Mouse (Mus musculus): ENCODE data around the gene Dmac2. TPM values are rescaled to one million over a fixed set of nuclear protein-coding genes. Genes with fewer than 3 reads are reported as not detected.

Gene Dmac2
- polyA plus RNA-seq, 1 experiment from 2014 or later = 22.2 TPM

DNA sequence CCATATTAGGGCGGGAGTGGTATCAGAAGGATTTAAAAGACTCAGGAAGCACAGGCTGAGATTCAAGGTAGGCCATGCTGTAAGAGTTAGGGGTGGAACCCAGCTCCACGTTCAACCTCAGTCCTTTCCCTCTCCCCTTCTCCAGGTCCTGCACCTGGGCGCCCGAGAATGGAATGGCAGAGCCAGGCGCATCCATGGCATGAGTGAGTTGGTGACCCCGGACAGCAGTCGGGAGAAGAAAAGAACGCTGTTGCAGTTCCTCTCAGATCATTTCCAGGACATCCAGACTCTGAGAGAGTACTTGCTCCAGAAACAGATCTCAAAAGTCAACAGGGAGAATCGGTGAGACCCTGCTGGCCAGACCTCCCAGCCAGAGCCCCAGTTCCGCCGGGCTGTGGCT is 1.5 kb downstream of the Dmac2 start:
- H3K4me3 ChIP-seq (ENCODE audit: low read depth, low read length) = no peak overlapping the region
- ATAC-seq (replicated peaks; ENCODE audit: low FRiP score) (no peak), DNase-seq (ENCODE audit: low spot score) (peak; percentile 37)
- H3K4me1 ChIP-seq (replicated peaks; ENCODE audit: control insufficient read depth, insufficient read depth, low read length) = no peaks in the 10 kb centered on the region
- no peaks in the 10 kb centered on the region for H3K27me3 ChIP-seq (ENCODE audit: control insufficient read depth, insufficient read depth, low read length)
- H3K4me2 ChIP-seq (ENCODE audit: low read depth, low read length, severe bottlenecking) = no peak overlapping the region
- WGBS = 93% methylated on average over 11 of the region's 11 CpGs
- H3K27ac ChIP-seq (ENCODE audit: low read depth, low read length) = no peak overlapping the region
- no peaks in the 10 kb centered on the region for H3K36me3 ChIP-seq (ENCODE audit: control insufficient read depth, insufficient read depth, low read length)
- no peak overlapping the region for H3K9ac ChIP-seq (ENCODE audit: low read length)
- H3K9me3 ChIP-seq (ENCODE audit: control insufficient read depth, low read length) = no peaks in the 10 kb centered on the region

DNA sequence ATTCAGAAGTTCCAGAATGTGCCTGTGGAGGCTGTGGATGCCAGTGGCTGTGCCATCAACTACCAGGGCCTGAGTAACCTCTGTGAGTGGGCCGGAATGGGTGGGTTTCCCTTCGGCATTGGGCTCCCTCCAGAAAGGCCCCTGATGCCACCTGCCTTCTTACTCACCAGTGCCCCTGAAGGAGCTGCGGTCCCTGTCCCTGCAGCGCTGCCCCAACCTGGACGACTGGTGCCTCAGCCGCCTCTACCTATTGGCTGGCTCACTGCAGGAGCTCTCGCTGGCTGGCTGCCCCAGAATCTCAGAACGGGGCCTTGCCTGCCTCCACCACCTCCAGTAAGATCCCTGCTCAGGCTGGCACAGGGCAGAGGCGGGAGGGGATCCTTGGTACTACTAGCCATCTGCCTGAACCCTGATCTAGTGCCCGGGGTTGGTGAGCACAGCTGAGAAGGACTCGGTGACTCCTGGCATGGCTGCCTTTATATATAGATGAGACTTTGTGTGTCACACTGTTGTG is 4.7 kb downstream of the Dmac2 start:
- WGBS = 86% methylated on average over 11 of the region's 11 CpGs
- Histone ChIP-seq H3K4me3 (ENCODE audit: low read depth, low read length) (no peak overlapping the region), H3K9me3 (ENCODE audit: control insufficient read depth, low read length) (no peaks in the 10 kb centered on the region), H3K9ac (ENCODE audit: low read length) (no peak overlapping the region), H3K4me1 (replicated peaks; ENCODE audit: control insufficient read depth, insufficient read depth, low read length) (peaks cover 7% of the 10 kb centered on the region; the same call in 1 of the 2 replicates), H3K27me3 (ENCODE audit: control insufficient read depth, insufficient read depth, low read length) (0 out of 2 replicates have a peak, but pooled peaks cover 3% of the 10 kb centered on the region), H3K4me2 (ENCODE audit: low read depth, low read length, severe bottlenecking) (no peak overlapping the region), H3K36me3 (ENCODE audit: control insufficient read depth, insufficient read depth, low read length) (no peaks in the 10 kb centered on the region), H3K27ac (ENCODE audit: low read depth, low read length) (no peak overlapping the region)
- DNase-seq (ENCODE audit: low spot score) (no peak), ATAC-seq (replicated peaks; ENCODE audit: low FRiP score) (no peak)

DNA sequence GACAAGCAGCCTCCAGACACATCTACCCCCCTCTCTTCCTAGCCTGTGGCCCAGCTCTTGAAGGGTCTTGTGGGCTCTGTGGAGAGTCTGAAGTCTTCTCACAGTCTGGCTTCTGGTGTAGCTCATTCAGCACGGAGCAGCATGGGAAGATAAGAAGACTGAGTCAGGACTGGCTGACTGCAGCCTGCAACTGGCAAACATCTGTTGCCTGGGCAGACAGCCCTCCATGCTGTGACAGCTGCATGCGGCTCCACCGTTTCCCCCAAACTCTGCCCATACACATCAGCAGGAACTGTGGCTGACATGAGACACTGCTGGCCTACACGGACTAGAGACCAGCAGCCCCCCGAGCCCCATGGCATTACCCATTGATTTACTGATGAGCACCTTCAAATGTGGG is 5.6 kb downstream of the Dmac2 start:
- H3K4me2 ChIP-seq (ENCODE audit: low read depth, low read length, severe bottlenecking) = no peak overlapping the region
- no peaks in the 10 kb centered on the region for H3K36me3 ChIP-seq (ENCODE audit: control insufficient read depth, insufficient read depth, low read length)
- WGBS = 86% methylated on average over 5 of the region's 5 CpGs
- no peak overlapping the region for H3K27ac ChIP-seq (ENCODE audit: low read depth, low read length)
- no peak for ATAC-seq (replicated peaks; ENCODE audit: low FRiP score)
- DNase-seq (ENCODE audit: low spot score) = no peak
- H3K4me3 ChIP-seq (ENCODE audit: low read depth, low read length) = no peak overlapping the region
- H3K9ac ChIP-seq (ENCODE audit: low read length) = no peak overlapping the region
- no peaks in the 10 kb centered on the region for H3K9me3 ChIP-seq (ENCODE audit: control insufficient read depth, low read length)
- peaks cover 7% of the 10 kb centered on the region; the same call in 1 of the 2 replicates for H3K4me1 ChIP-seq (replicated peaks; ENCODE audit: control insufficient read depth, insufficient read depth, low read length)
- 0 out of 2 replicates have a peak, but pooled peaks cover 3% of the 10 kb centered on the region for H3K27me3 ChIP-seq (ENCODE audit: control insufficient read depth, insufficient read depth, low read length)

DNA sequence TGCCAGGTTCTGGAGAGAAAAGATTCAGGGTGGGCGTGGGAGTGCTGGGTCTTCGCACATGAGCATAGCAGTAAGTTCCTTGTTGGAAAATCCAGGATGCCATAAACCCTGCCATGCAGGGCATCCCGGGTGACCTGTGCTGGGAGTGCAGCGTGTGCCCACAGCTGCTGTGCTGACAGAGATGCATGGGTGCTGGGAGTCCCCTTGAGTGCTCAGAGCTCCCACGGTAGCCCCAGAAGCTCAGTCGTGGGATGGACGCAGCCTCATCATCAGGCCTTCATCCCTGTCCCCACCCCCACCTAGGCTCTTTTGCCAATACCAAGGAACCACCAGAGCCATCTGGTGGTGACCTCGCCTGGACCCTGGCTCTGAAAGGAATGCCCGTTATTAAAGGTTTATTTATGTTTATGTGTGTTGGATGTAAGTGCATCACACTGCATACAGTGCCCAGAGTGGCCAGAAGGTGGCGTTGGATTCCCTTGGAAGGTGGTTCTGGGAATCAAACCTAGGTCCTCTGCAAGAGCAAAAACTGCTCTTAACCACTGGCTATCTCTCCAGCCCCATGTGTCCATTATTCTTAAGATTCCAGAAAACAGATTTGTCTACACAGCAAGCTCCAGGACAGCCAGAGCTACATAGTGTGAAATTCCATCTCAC is 6.5 kb downstream of the Dmac2 start:
- H3K27me3 ChIP-seq (ENCODE audit: control insufficient read depth, insufficient read depth, low read length) = 0 out of 2 replicates have a peak, but pooled peaks cover 3% of the 10 kb centered on the region
- no peak overlapping the region for H3K4me2 ChIP-seq (ENCODE audit: low read depth, low read length, severe bottlenecking)
- DNase-seq (ENCODE audit: low spot score) = no peak
- ATAC-seq (replicated peaks; ENCODE audit: low FRiP score) = no peak
- H3K27ac ChIP-seq (ENCODE audit: low read depth, low read length) = no peak overlapping the region
- no peaks in the 10 kb centered on the region for H3K36me3 ChIP-seq (ENCODE audit: control insufficient read depth, insufficient read depth, low read length)
- peaks cover 7% of the 10 kb centered on the region; the same call in 1 of the 2 replicates for H3K4me1 ChIP-seq (replicated peaks; ENCODE audit: control insufficient read depth, insufficient read depth, low read length)
- no peaks in the 10 kb centered on the region for H3K9me3 ChIP-seq (ENCODE audit: control insufficient read depth, low read length)
- H3K9ac ChIP-seq (ENCODE audit: low read length) = no peak overlapping the region
- H3K4me3 ChIP-seq (ENCODE audit: low read depth, low read length) = no peak overlapping the region
- WGBS = 80% methylated on average over 10 of the region's 10 CpGs

DNA sequence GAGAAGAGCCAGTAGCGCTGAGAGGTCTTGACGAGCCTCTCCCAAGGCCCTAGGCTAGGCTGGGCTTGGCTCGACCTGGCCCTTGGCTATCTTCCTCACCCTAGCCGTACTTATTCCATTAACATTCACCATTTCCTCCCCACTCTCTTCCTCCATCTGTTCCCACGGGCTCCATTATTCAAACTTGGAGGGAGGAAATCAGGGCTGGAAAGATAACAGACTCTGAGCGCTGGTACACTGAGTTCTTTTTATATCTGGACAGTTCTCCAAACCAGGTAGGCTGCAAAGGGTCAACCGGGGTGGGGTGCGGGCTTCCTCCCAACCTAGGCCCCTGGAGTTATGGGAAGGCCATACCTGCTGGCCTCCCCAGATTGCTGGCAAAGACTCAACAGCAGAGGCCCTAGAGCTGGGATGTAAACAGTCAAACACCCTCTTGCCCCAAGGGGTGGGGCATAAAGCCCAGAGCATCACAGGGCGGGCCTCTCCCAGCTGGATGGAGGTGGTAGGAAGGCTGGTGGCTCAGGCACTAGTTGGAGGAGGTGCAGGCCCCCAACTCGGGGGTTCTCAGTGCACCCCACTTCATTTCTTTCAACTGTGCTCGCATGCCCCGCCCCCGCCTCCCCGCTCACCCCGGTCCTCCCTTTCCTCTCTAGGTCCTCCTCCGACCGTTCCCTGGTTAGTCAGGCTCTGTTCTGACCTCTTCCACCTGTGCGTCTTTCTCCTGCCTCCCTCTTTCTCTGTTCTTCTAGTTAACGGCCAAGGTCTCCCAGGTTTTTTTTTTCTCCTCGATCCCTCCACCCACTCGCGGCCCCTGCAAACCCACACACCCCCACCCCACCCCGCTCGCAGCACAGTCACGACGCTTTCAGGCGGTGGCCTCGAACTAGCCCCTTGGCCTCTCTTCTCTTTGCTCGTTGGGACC is 7.6 kb downstream of the Dmac2 start, which contains the start of gene B3gnt8:
B3gnt8 (plus strand) TSS at position 146 of the 922 bp plus-strand sequence.
- H3K4me3 ChIP-seq (ENCODE audit: low read depth, low read length) = peak within 1 kb of the TSS; percentile 24
- peak within 1 kb of the TSS; percentile 30 for H3K9ac ChIP-seq (ENCODE audit: low read length)
- H3K36me3 ChIP-seq (ENCODE audit: control insufficient read depth, insufficient read depth, low read length) = no peaks in the 10 kb centered on the region
- peaks cover 7% of the 10 kb centered on the region; the same call in 1 of the 2 replicates for H3K4me1 ChIP-seq (replicated peaks; ENCODE audit: control insufficient read depth, insufficient read depth, low read length)
- H3K4me2 ChIP-seq (ENCODE audit: low read depth, low read length, severe bottlenecking) = peak within 1 kb of the TSS; percentile 57
- H3K27ac ChIP-seq (ENCODE audit: low read depth, low read length) = no peak within 1 kb of the TSS
- no peaks in the 10 kb centered on the region for H3K9me3 ChIP-seq (ENCODE audit: control insufficient read depth, low read length)
- WGBS = 24% methylated on average over 24 of the region's 29 CpGs
- ATAC-seq (replicated peaks; ENCODE audit: low FRiP score) (no peak), DNase-seq (ENCODE audit: low spot score) (no peak)
- H3K27me3 ChIP-seq (ENCODE audit: control insufficient read depth, insufficient read depth, low read length) = 0 out of 2 replicates have a peak, but pooled peaks cover 3% of the 10 kb centered on the region

DNA sequence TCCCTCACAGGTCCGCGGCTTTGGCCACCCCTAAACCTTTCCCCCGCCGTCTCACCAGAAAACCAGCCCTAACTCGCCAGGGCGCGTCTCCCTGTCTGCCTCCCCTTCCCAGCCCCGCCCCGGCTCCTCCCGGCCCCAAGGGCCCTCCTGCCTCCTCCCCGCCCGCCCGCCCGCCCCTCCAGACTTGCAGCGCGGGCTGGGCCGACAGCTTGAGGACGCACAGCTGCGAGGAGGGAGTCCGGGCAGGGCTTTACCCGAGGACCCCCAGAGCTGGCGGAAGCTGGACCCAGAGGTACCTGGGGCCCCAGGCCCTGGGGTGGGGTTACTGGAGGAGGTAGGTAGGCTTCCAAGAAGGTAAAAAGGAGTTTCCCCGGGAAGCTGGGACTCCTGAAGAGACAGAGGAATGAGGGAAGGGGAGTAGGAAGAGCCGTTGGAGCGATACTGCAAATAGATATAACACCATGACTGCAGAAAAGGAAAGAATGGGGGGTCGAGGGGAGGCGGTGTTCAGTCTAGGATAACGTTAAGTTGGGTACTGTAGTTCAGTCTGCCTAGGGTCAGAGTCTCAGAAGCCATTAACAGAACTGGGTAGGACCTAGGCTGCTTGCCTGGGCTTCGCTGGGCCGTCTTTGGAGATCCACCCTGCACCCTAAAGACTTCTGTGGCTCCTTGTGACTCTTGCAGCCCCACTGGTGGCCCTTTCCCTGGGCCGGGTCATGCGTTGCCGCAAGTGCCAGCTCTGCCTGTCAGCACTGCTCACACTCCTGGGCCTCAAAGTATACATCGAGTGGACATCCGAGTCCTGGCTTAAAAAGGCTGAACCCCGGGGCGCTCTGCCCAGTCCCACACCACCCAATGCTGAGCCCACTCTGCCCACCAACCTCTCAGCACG is 8.5 kb downstream of the Dmac2 start:
- DNase-seq (ENCODE audit: low spot score) = peak; percentile 73
- Histone ChIP-seq H3K4me1 (replicated peaks; ENCODE audit: control insufficient read depth, insufficient read depth, low read length) (peaks cover 7% of the 10 kb centered on the region; the same call in 1 of the 2 replicates), H3K4me2 (ENCODE audit: low read depth, low read length, severe bottlenecking) (peak overlapping the region; percentile 57), H3K4me3 (ENCODE audit: low read depth, low read length) (peak overlapping the region; percentile 24), H3K9ac (ENCODE audit: low read length) (peak overlapping the region; percentile 30), H3K36me3 (ENCODE audit: control insufficient read depth, insufficient read depth, low read length) (no peaks in the 10 kb centered on the region), H3K9me3 (ENCODE audit: control insufficient read depth, low read length) (no peaks in the 10 kb centered on the region), H3K27me3 (ENCODE audit: control insufficient read depth, insufficient read depth, low read length) (0 out of 2 replicates have a peak, but pooled peaks cover 3% of the 10 kb centered on the region), H3K27ac (ENCODE audit: low read depth, low read length) (no peak overlapping the region)
- WGBS = 19% methylated on average over 38 of the region's 38 CpGs
- ATAC-seq (replicated peaks; ENCODE audit: low FRiP score) = peak; percentile 57

DNA sequence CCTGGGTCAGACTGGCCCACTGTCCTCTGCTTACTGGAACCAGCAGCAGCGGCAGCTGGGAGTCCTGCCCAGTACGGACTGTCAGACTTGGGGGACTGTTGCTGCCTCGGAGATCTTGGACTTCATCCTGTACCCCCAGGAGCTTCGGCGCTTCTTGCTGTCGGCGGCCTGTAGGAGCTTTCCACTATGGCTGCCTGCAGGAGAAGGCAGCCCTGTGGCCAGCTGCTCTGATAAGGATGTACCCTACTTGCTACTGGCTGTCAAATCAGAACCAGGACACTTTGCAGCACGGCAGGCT is 9.1 kb downstream of the Dmac2 start:
- no peaks in the 10 kb centered on the region for H3K36me3 ChIP-seq (ENCODE audit: control insufficient read depth, insufficient read depth, low read length)
- 63% methylated on average over 8 of the region's 8 CpGs for WGBS

DNA sequence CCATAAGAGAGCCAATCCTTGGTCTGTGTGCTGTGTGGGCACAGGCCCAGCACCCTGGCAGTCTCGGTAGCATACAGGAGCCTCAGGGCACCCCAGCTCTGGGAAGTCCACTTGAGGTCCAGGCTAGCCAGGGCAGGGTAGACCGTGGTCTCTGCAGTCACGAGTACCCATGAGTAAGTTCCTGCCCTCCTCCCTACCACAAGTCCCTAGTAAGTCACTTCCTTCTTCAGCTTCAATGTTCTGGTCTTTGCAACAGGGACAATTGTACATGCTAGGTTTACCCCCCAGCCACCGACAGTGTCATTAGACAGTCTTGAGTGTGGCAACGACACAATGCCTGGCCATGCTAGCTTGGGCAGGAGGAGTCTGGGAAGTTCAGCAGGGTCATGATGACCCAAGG is 13.5 kb downstream of the Dmac2 start:
- 94% methylated on average over 5 of the region's 5 CpGs for WGBS
- H3K36me3 ChIP-seq (ENCODE audit: control insufficient read depth, insufficient read depth, low read length) = no peaks in the 10 kb centered on the region

More for the DNA sequence above, 9.1 kb downstream of the Dmac2 start:
- Histone ChIP-seq H3K9me3 (ENCODE audit: control insufficient read depth, low read length) (no peaks in the 10 kb centered on the region), H3K4me2 (ENCODE audit: low read depth, low read length, severe bottlenecking) (no peak overlapping the region), H3K4me1 (replicated peaks; ENCODE audit: control insufficient read depth, insufficient read depth, low read length) (peaks cover 7% of the 10 kb centered on the region; the same call in 1 of the 2 replicates), H3K4me3 (ENCODE audit: low read depth, low read length) (no peak overlapping the region), H3K9ac (ENCODE audit: low read length) (no peak overlapping the region), H3K27ac (ENCODE audit: low read depth, low read length) (no peak overlapping the region), H3K27me3 (ENCODE audit: control insufficient read depth, insufficient read depth, low read length) (0 out of 2 replicates have a peak, but pooled peaks cover 3% of the 10 kb centered on the region)
- no peak for DNase-seq (ENCODE audit: low spot score)
- no peak for ATAC-seq (replicated peaks; ENCODE audit: low FRiP score)

More for the DNA sequence above, 13.5 kb downstream of the Dmac2 start:
- ATAC-seq (replicated peaks; ENCODE audit: low FRiP score) (no peak), DNase-seq (ENCODE audit: low spot score) (no peak)
- Histone ChIP-seq H3K9ac (ENCODE audit: low read length) (no peak overlapping the region), H3K4me1 (replicated peaks; ENCODE audit: control insufficient read depth, insufficient read depth, low read length) (no peaks in the 10 kb centered on the region), H3K27ac (ENCODE audit: low read depth, low read length) (no peak overlapping the region), H3K4me2 (ENCODE audit: low read depth, low read length, severe bottlenecking) (no peak overlapping the region), H3K9me3 (ENCODE audit: control insufficient read depth, low read length) (no peaks in the 10 kb centered on the region), H3K4me3 (ENCODE audit: low read depth, low read length) (no peak overlapping the region), H3K27me3 (ENCODE audit: control insufficient read depth, insufficient read depth, low read length) (no peaks in the 10 kb centered on the region)
